In genomic region chr1:180188951-180189350, GRCm38 (mm10) we compare ENCODE assay signal across 16 mouse cellular contexts. TPM values are rescaled to one million over a fixed set of nuclear protein-coding genes. Genes with fewer than 3 reads are reported as not detected.
DNase-seq lines count a peak whose midpoint lies in the region; ATAC-seq and TF ChIP-seq lines count a peak whose summit lies in the region.
"Had no signal": no experiment of that assay in that cellular context is flagged by ENCODE, and none has a peak within 500 bp of the region (broad histone marks: within the 10 kb centered on the region; RNA-seq: fewer than 3 reads in every experiment).

No protein-coding gene starts in this region.

- peaks cover 44% of the 10 kb centered on the region for H3K4me1 ChIP-seq in kidney, adult 2 months (ENCODE audit: control insufficient read depth, insufficient read depth, low read length)
- peaks cover 8% of the 10 kb centered on the region; the same call in 1 of the 2 replicates for H3K4me1 ChIP-seq in kidney, embryonic 15.5 days
- H3K4me1 ChIP-seq: embryonic facial prominence, embryonic 12.5 days; limb, embryonic 15.5 days had no signal

- intact Hi-C loops in gastrocnemius, adult 2 months (cut with DNase I), result no loop called here

- no peaks in the 10 kb centered on the region for H3K9me3 ChIP-seq in kidney, embryonic 15.5 days (replicated peaks)
- H3K9me3 ChIP-seq: embryonic facial prominence, embryonic 12.5 days; limb, embryonic 15.5 days had no signal

- no peak for TF ChIP-seq POLR2A in kidney, adult 2 months (IDR thresholded peaks at IDR 0.05; ENCODE audit: low read depth, low read length)

- H3K36me3 ChIP-seq in kidney, adult 2 months (ENCODE audit: control insufficient read depth, insufficient read depth, low read length), result no peaks in the 10 kb centered on the region
- H3K36me3 ChIP-seq in kidney, embryonic 15.5 days, result no peaks in the 10 kb centered on the region
- H3K36me3 ChIP-seq: embryonic facial prominence, embryonic 12.5 days; limb, embryonic 15.5 days had no signal

- TF ChIP-seq CTCF in gastrocnemius, adult 2 months (IDR thresholded peaks at IDR 0.05), result no peak
- no peak for TF ChIP-seq CTCF in kidney, adult 2 months (conservative IDR thresholded peaks at IDR 0.05; ENCODE audit: insufficient read depth, insufficient read length, low read depth, low read length)

- ATAC-seq in kidney, embryonic 15.5 days (replicated peaks; ENCODE audit: low FRiP score), result no peak
- ATAC-seq: forebrain, postnatal 0 days had no signal

- WGBS in kidney, adult 2 months, result 37% methylated on average over 4 of the region's 4 CpGs
- WGBS in kidney, embryonic 15.5 days, result 67% methylated on average over 4 of the region's 4 CpGs

- H3K27ac ChIP-seq in gastrocnemius, adult 2 months, result peak overlapping the region; percentile 99
- H3K27ac ChIP-seq in kidney, adult 2 months (ENCODE audit: insufficient read depth, low read depth, low read length), result no peak overlapping the region
- no peak overlapping the region for H3K27ac ChIP-seq in kidney, embryonic 15.5 days
- H3K27ac ChIP-seq: embryonic facial prominence, embryonic 12.5 days; limb, embryonic 15.5 days; stomach, postnatal 0 days had no signal

- H3K27me3 ChIP-seq in kidney, adult 2 months (replicated peaks; ENCODE audit: control insufficient read depth, insufficient read depth, low read length), result no peaks in the 10 kb centered on the region
- 0 out of 2 replicates have a peak, but pooled peaks cover under 1% of the 10 kb centered on the region for H3K27me3 ChIP-seq in kidney, embryonic 15.5 days
- H3K27me3 ChIP-seq: embryonic facial prominence, embryonic 12.5 days had no signal

- peak; percentile 86 for DNase-seq in gastrocnemius, adult 2 months
- DNase-seq in gastrocnemius, postnatal 10 days, result no peak
- DNase-seq in kidney, adult 2 months, result peak; percentile 91
- peak; percentile 17 for DNase-seq in fibroblast of lung, adult 2 months (ENCODE audit: low read depth)
- DNase-seq in kidney, postnatal 36 days, result peak; percentile 64 to 80
- DNase-seq in frontal cortex, adult 2 months (ENCODE audit: extremely low spot score in 1 of 2, low spot score in 1 of 2), result no peak
- DNase-seq: cerebellum, adult 8-10 months; forebrain, postnatal 0 days; heart, postnatal 4 days; lung, adult 18-20 months; lung, postnatal 36 days; right cerebral cortex, postnatal 25 days had no signal

- no peak overlapping the region for H3K4me2 ChIP-seq in kidney, embryonic 15.5 days
- H3K4me2 ChIP-seq: embryonic facial prominence, embryonic 12.5 days; limb, embryonic 15.5 days had no signal

- peak overlapping the region; percentile 82 for H3K4me3 ChIP-seq in gastrocnemius, adult 2 months
- no peak overlapping the region for H3K4me3 ChIP-seq in kidney, adult 2 months (ENCODE audit: insufficient read depth, low read depth, low read length)
- H3K4me3 ChIP-seq in kidney, embryonic 15.5 days (replicated peaks), result no peak overlapping the region
- H3K4me3 ChIP-seq: embryonic facial prominence, embryonic 12.5 days; limb, embryonic 15.5 days had no signal

- H3K9ac ChIP-seq in kidney, embryonic 15.5 days, result no peak overlapping the region
- H3K9ac ChIP-seq: embryonic facial prominence, embryonic 12.5 days; forebrain, postnatal 0 days; limb, embryonic 15.5 days had no signal

RNA-seq across cellular contexts. Expression of gene Coq8a, which starts 10.5 kb away (rescaled TPM):
- 1,000 to 10,000 TPM in 1 of 2 experiments, 100 to 1,000 TPM in 1; 633 to 1,638 TPM for total RNA-seq in gastrocnemius, adult 2 months (2021)
- total RNA-seq in gastrocnemius, postnatal 10 days (2021), result 100 to 1,000 TPM; 324 to 400 TPM
- polyA plus RNA-seq in kidney, adult 2 months (2012; rRNA removed), result 157 and 179 TPM in 2 replicates
- 18.4 and 18.6 TPM in 2 replicates for polyA plus RNA-seq in kidney, embryonic 15.5 days (2015; fragmentation: Nextera tagmentation; extraction: Ambion mirVana)
- 35.7 and 39.5 TPM in 2 replicates for polyA plus RNA-seq in frontal cortex, adult 2 months (2012; rRNA removed)

Comparison
In these comparisons a context has a peak if more than half of its experiments do, and no peak if none do; other contexts are left out.
1. DNase-seq: peak in gastrocnemius, adult 2 months (single experiment), kidney, adult 2 months (single experiment), fibroblast of lung, adult 2 months (single experiment) and kidney, postnatal 36 days (2 of 2); none in gastrocnemius, postnatal 10 days (single experiment) and frontal cortex, adult 2 months (0 of 2).